8 mouse cellular contexts compared by ENCODE assay signal in genomic region chr2:20961825-20962224, GRCm38 (mm10). TPM values are rescaled to one million over a fixed set of nuclear protein-coding genes. Genes with fewer than 3 reads are reported as not detected.
A peak's percentile ranks its signal among the peaks of the same experiment; 100 is the strongest.
DNase-seq lines count a peak whose midpoint lies in the region; ATAC-seq and TF ChIP-seq lines count a peak whose summit lies in the region.

No protein-coding gene starts in this region.

- DNase-seq in retina, postnatal 1 day = peak; percentile 31
- no peak for DNase-seq in retina, embryonic 14.5 days (ENCODE audit: low spot score)
- DNase-seq in cerebellum, adult 9-11 months = peak; percentile 83
- no peak for DNase-seq in liver, embryonic 11.5 days (ENCODE audit: low spot score)
- peak; percentile 66 for DNase-seq in splenic B cell, adult 2 months (ENCODE audit: low read depth, low spot score)
- no peak for DNase-seq in kidney, adult 2 months
- DNase-seq in kidney, postnatal 36 days = no peak
- DNase-seq in embryo, embryonic 9.5 days (ENCODE audit: extremely low spot score) = no peak

- no peaks in the 10 kb centered on the region for H3K27me3 ChIP-seq in liver, embryonic 11.5 days (replicated peaks; ENCODE audit: control insufficient read depth, insufficient read depth, low read length)
- no peaks in the 10 kb centered on the region; the same call in 1 of the 2 replicates for H3K27me3 ChIP-seq in splenic B cell, adult 2 months (ENCODE audit: control insufficient read depth, insufficient read depth, low read length, poor library complexity, severe bottlenecking)
- H3K27me3 ChIP-seq in kidney, adult 2 months (replicated peaks; ENCODE audit: control insufficient read depth, insufficient read depth, low read length) = no peaks in the 10 kb centered on the region

- H3K36me3 ChIP-seq in liver, embryonic 11.5 days (ENCODE audit: control insufficient read depth, insufficient read depth, low read length) = no peaks in the 10 kb centered on the region
- no peaks in the 10 kb centered on the region for H3K36me3 ChIP-seq in splenic B cell, adult 2 months (ENCODE audit: control insufficient read depth, insufficient read depth, low read length, poor library complexity, severe bottlenecking)
- no peaks in the 10 kb centered on the region for H3K36me3 ChIP-seq in kidney, adult 2 months (ENCODE audit: control insufficient read depth, insufficient read depth, low read length)

- ATAC-seq in liver, embryonic 11.5 days (replicated peaks; ENCODE audit: low FRiP score) = no peak

- H3K4me3 ChIP-seq in liver, embryonic 11.5 days (ENCODE audit: low read depth, low read length) = no peak overlapping the region
- H3K4me3 ChIP-seq in kidney, adult 2 months (ENCODE audit: insufficient read depth, low read depth, low read length) = no peak overlapping the region

- TF ChIP-seq POLR2A in kidney, adult 2 months (IDR thresholded peaks at IDR 0.05; ENCODE audit: low read depth, low read length) = no peak

- no peak overlapping the region for H3K27ac ChIP-seq in liver, embryonic 11.5 days (ENCODE audit: low read depth, low read length)
- no peak overlapping the region for H3K27ac ChIP-seq in kidney, adult 2 months (ENCODE audit: insufficient read depth, low read depth, low read length)

- peaks cover 54% of the 10 kb centered on the region for H3K4me1 ChIP-seq in liver, embryonic 11.5 days (replicated peaks; ENCODE audit: control insufficient read depth, insufficient read depth, low read length)
- peaks cover 17% of the 10 kb centered on the region for H3K4me1 ChIP-seq in kidney, adult 2 months (ENCODE audit: control insufficient read depth, insufficient read depth, low read length)

- no peaks in the 10 kb centered on the region for H3K9me3 ChIP-seq in liver, embryonic 11.5 days (ENCODE audit: control insufficient read depth, low read length)

- H3K4me2 ChIP-seq in liver, embryonic 11.5 days = peak overlapping the region; percentile 6; the same call in 1 of the 2 replicates

- H3K9ac ChIP-seq in liver, embryonic 11.5 days (ENCODE audit: low read depth, low read length) = no peak overlapping the region

- TF ChIP-seq CTCF in kidney, adult 2 months (conservative IDR thresholded peaks at IDR 0.05; ENCODE audit: insufficient read depth, insufficient read length, low read depth, low read length) = no peak

- 55% methylated on average over 6 of the region's 6 CpGs for WGBS in liver, embryonic 11.5 days
- 52% methylated on average over 6 of the region's 6 CpGs for WGBS in kidney, adult 2 months

RNA-seq across cellular contexts. Expression of gene Arhgap21, which starts 6.9 kb away (rescaled TPM):
- polyA plus RNA-seq in liver, embryonic 11.5 days (2014; fragmentation: Nextera tagmentation; extraction: Ambion mirVana) = 14.2 and 15.3 TPM in 2 replicates
- 9.5 and 11.3 TPM in 2 replicates for polyA plus RNA-seq in kidney, adult 2 months (2012; rRNA removed)

Comparison
In these comparisons a context has a peak if more than half of its experiments do, and no peak if none do; other contexts are left out.
1. DNase-seq: peak in retina, postnatal 1 day (single experiment), cerebellum, adult 9-11 months (single experiment) and splenic B cell, adult 2 months (single experiment); none in retina, embryonic 14.5 days (single experiment), liver, embryonic 11.5 days (single experiment), kidney, adult 2 months (single experiment), kidney, postnatal 36 days (0 of 2) and embryo, embryonic 9.5 days (single experiment).